Mouse (Mus musculus) stomach, postnatal 0 days (tissue): ENCODE data around the gene Srsf4.

Source experiments
- CTCF ChIP-seq: IDR thresholded peaks from 2 replicates; pipeline ENCODE4 v1.5.1; 2016; ENCODE audit warnings: antibody characterized with exemption, low read depth, mild to moderate bottlenecking, moderate library complexity
- EP300 ChIP-seq: optimal IDR thresholded peaks from 2 replicates; pipeline ENCODE3; 2016; ENCODE audit warnings: antibody characterized with exemption

DNA sequence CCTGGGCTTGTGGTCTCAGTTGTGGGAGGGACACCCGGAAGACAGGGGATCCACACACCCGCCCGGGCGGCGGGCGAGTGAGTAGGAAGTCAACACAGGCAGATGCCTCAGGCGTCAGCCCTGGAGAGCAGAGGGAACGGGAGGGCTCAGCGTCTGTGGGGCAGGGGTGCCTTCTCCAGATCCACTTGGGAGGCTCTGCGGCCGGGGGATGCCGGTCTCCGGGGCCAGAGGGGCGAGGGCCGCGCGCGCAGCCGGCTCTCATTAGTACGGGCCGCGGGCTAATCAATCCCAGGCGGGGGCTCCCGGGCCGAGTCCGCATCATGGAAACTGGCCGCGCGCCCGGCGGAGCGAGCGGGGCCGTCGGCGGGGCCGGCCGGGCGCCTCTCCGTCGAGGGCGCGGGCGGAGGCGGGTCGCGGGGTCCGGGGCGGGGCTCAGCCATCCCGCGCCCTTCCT, 46.8 kb downstream of the Srsf4 start:
- TF ChIP-seq CTCF (no peak), EP300 (no peak)
